Mouse (Mus musculus): Measurements from ENCODE around the gene Rbfox2.

Gene Rbfox2

DNA sequence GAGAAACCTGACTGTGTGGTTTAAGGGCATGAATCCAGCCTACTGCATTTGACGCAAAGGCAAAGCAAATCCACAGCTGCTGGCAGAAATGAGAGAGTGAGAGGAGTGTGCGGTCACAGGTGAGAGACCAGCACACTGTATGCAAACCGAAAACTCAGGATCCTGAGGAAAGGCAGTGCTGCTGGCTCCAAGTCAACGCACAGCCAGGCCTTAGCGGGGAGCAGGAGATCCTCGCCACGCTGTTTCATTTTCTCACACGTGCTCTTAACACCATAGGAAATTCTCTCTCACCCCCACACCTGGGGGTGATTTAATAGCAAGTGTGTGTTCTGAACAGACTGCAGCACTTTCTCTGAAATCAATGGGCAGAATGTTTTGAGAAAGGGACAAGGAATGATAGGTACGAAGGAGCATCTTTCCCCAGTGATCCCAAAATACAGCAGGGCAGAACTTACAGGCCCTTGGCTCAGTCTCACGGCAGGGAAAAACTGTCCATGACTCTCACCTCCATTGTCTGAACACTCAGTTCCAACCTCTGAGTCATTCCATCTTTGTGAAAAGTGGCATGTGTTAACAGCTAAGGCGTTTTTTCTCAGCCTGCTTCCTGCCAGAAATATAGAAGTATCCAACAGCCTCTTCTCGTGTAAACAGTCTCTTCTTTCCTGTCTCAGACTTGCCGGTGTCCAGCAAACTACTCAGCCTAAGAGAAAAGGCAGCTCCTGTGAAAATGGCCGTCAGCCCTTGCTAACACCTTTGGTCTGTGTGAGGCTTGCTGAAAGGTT, 114.5 kb downstream of the Rbfox2 start:
- DNase-seq (ENCODE audit: low spot score in 2 of 2): no peak

DNA sequence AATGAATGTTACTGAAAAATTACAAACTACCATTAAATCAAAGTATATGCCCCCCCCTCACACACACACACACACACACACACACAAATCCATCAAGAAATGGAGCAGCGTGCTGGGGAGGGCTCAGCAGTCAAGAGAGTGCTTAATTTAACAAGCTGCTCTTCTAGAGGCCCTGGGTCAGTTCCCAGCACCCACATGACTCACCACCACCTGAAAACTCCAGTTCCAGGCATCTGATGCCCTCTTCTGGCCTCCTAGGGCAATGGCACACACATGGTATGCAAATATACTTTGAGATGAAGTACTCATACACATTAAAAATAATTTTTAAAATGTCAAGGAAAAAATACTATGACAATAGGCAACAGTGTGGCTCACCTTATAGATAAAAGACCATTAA, 120.7 kb downstream of the Rbfox2 start:
- no peak for DNase-seq (ENCODE audit: low spot score in 2 of 2)

- DNase-seq (ENCODE audit: low spot score in 2 of 2): no peak
Measured at GRCm38 (mm10) chr15:77185614-77186013, 121.2 kb downstream of the Rbfox2 start.

GRCm38 (mm10) chr15:77182800-77183199, 124.0 kb downstream of the Rbfox2 start:
- no peak for DNase-seq (ENCODE audit: low spot score in 2 of 2)

- DNase-seq (ENCODE audit: low spot score in 2 of 2): no peak
Measured at GRCm38 (mm10) chr15:77174018-77174417, 132.8 kb downstream of the Rbfox2 start.

- DNase-seq (ENCODE audit: low spot score in 2 of 2): no peak
Measured at GRCm38 (mm10) chr15:77172414-77172813, 134.4 kb downstream of the Rbfox2 start.

DNA sequence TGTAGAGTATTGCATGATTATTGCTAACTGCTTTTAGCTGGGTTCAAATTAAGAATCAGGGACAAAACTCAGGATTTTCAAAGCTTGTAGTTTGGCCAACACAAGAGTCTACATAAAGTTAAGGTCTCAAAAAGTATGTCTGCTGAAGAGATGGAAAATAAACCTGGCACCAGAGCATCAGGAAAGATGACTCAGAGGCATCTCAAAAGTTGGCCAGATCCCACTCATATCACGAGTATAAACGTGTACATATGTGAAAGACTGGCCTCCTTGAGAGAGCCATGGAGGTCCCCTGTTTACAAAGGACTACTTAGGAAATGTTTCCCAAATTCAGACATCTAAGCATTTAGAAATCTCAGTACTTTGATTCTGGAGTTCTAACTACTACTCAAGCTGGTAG, 138.0 kb downstream of the Rbfox2 start:
- no peak for DNase-seq (ENCODE audit: low spot score in 2 of 2)

DNA sequence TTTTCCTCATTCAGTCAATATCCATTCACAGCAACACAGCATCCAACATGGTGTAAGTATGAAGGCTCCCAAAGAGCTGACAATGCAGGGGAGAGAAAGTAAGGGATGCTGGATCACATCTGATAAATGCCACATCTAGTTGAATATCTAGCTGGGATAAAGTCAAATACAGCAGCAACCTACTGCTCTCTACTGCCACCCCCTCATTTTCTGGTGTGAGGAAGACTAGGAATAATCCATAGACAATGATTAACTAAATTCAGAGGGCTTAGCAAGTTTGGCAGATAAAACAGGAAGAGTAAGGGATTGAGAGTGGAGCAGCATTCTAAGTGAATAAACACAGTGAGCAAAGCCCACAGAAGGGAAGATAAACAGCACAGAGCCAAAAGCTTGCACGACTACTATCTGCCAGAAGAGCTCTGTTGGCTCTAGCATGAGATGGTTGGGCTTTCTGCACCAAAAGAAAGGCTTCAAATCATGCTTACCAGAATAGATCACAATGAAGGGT, 140.5 kb downstream of the Rbfox2 start:
- no peak for DNase-seq (ENCODE audit: low spot score in 2 of 2)

DNA sequence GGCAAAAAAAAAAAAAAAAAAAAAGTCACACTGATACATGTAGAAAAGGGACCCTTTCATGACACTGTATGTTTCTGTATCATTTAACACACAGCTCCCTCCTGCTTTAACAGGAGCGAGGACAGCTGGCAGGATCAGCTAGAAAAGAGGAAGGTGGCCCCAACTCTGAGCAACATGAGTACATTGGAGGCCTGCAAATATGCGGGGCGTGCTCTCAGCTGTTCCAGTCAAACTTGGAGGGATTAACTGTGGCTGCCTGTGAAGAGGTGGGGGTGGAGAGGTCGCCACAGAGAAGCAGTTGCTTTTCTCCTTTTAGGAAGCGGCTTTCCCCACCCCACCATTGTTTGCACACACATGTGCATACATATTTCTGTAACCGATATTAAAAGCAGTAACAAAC, 143.5 kb downstream of the Rbfox2 start:
- DNase-seq (ENCODE audit: low spot score in 2 of 2): no peak

DNA sequence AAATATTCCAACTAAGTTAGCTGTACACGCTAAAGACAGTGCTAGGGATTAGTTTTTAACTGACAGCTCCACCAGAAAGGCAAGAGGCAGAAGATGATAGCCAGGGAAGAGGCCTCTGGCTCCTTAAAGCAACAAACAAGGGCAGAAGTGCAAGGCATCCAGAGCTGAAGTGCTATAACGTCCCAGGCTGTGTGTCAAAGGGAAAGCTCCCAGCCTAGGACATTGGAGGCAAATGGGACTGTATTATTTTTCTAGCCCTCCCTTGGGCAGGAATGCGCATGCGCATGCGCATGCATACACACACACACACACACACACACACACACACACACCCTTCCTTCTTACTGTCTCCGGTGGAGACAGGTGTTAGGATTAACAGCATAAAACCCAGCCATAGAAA, 143.9 kb downstream of the Rbfox2 start:
- no peak for DNase-seq (ENCODE audit: low spot score in 2 of 2)

DNA sequence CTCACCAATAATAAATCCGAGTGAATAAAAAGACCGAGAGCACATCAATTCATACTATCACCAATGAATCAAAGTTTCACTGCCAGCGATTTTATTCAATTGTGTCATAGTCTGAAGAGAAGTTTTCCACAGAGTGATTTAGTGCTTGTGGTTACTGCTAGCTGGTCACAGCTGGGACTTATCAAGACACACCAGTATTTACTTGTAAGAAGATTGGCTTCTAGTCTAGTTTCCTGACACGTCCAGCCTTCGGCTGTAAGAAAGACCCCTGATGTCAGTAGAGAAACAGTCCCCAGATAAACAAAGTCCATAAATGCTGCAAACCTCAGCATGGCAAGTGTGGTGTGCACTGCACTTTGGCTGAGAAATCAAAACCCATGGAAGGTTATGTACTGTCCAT, 145.4 kb downstream of the Rbfox2 start:
- no peak for DNase-seq (ENCODE audit: low spot score in 2 of 2)

DNA sequence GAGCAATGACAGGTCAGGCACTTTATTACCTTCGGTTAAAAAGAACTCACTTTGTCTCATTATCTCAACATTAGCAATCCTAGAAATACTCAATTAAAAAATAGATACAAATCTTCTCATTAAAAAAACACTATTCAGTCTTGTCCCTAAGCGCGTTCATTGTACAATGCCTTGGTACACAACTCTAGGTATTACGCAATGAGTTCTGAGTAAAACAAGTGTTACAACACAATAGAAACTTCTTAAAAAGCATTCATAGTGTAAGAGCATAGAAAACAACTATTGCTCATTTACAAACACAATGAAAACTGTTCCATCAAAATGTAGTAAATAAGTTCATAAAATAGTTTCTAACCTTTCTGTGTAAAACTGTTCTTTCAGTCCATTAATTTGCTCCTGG, 146.0 kb downstream of the Rbfox2 start:
- no peak for DNase-seq (ENCODE audit: low spot score in 2 of 2)

GRCm38 (mm10) chr15:77156525-77156924, 150.3 kb downstream of the Rbfox2 start:
- no peak for DNase-seq (ENCODE audit: low spot score in 2 of 2)

- DNase-seq (ENCODE audit: low spot score in 2 of 2): no peak
Measured at GRCm38 (mm10) chr15:77154248-77154785, 152.5 kb downstream of the Rbfox2 start.

GRCm38 (mm10) chr15:77153625-77154024, 153.2 kb downstream of the Rbfox2 start:
- DNase-seq (ENCODE audit: low spot score in 2 of 2): peak; percentile 67 to 75

- no peak for DNase-seq (ENCODE audit: low spot score in 2 of 2)
Measured at GRCm38 (mm10) chr15:77153088-77153546, 153.7 kb downstream of the Rbfox2 start.

DNA sequence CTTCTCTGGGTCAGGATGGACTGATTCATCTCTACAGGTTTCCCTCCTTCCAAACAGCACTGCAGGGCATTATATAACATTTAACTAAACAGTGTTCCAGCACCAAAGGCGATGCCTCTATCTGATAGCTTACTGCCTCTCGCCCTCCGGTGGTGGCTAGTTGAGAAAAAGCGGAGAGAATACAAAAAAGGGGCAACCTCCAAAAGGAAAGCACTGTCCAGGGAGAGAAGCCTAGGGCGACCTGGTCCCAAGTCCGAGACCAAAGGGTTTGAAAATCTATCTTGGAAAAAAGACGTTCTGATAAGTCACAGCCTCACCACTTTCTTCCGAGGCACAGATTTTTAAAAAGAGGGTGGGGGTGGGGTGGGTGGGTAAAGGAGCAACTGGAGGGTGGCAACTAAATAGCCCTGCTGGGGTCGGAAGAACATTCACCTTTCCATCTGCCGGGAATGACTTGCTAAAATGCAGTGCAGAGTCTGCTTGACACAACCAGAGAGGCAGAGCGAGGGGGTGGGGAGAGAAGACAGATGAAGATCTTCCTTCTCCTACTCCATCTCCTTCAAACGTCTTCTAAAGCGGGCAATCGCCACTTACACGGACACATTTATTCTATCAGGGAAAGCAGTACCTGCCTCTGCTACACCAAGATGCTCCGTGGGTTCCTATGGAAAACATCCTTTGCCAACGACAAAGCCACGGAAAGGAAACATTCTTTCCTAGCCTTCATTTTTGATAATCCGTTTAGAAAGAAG, 154.3 kb downstream of the Rbfox2 start:
- peak in 1 of 2 experiments; percentile 39 for DNase-seq (ENCODE audit: low spot score in 2 of 2)

DNA sequence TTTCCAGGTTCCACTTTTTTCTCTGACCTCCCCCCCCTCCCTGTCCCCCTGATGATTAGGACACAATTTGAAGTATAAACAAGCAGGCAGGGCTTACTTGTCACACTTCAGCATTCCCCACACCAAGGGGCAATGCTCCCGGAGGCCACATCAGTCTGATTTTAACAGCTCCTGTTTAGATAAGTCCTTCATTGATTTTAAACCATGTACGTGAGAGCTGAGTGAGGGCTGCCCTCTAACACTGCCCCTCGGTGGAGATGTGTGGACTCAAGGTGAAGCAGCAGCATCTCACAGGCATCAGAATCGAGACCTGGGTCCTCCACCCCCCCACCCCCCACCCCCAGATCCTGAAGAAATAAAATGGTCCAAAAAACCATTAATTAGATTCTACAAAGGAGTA, 155.0 kb downstream of the Rbfox2 start:
- no peak for DNase-seq (ENCODE audit: low spot score in 2 of 2)

DNA sequence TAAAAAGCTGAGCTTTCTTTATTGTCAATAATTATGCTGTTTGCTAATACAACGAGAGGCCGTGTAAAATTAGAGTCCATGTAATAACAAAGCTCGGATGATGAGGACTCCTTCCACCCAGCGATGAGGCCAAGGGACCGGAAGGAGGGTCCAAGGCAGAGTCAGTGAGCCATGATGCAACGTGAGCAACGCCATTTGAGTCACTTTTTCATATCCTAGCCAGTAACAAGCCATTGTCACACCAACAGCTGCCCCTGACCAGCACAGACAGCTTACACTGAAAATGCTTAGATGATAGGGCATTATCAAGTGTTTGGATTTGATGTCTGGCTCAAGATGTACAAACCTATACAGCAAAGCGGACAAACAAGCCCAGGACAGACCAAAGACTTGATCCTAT, 155.6 kb downstream of the Rbfox2 start:
- no peak for DNase-seq (ENCODE audit: low spot score in 2 of 2)

- DNase-seq (ENCODE audit: low spot score in 2 of 2): no peak
Measured at GRCm38 (mm10) chr15:77150424-77150841, 156.4 kb downstream of the Rbfox2 start.

- no peak for DNase-seq (ENCODE audit: low spot score in 2 of 2)
Measured at GRCm38 (mm10) chr15:77150000-77150399, 156.8 kb downstream of the Rbfox2 start.

DNA sequence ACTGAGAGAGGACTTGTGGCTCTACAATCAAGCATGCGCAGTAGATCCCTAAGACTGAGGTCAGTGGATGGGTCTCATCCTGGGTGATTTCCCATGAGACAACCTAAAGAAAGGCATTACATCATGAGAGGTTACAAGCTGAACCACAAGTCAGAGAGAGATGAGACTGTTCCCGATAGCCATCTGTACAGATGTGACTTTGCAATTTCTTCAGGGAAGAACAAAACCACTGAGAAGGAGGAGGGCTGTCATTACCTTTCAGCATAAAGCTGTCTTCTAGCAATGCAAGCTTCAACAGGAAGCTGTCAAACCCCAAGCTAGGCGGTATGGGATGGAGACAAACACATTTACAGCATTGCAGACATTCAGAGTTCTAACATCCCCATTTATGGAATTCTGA, 157.3 kb downstream of the Rbfox2 start:
- DNase-seq (ENCODE audit: low spot score in 2 of 2): no peak

GRCm38 (mm10) chr15:77146942-77147341, 159.9 kb downstream of the Rbfox2 start:
- no peak for DNase-seq (ENCODE audit: low spot score in 2 of 2)
